Mouse (Mus musculus) kidney, embryonic 16.5 days (tissue): ENCODE measurements around the gene Akna. TPM values are rescaled to one million over a fixed set of nuclear protein-coding genes. Genes with fewer than 3 reads are reported as not detected.

Experiments
- ATAC-seq: fragments of 200-750 bp; cut with Nextera tagmentation; 2 replicates; pipeline ENCODE4 v1.8.0; 2017; ENCODE audit warnings: moderate TSS enrichment; ENCODE audit not compliant: low FRiP score, low TSS enrichment
- H3K27ac ChIP-seq: fragments of 300-500 bp; sonication (generic); 2 replicates; pipeline ENCODE4 v1.5.1; 2014; ENCODE audit warnings: low read length
- H3K27me3 ChIP-seq: fragments of 300-500 bp; sonication (generic); 2 replicates; pipeline ENCODE4 v1.6.1; 2014; ENCODE audit warnings: low read length, control low read depth, mixed read lengths; ENCODE audit not compliant: insufficient read depth
- H3K36me3 ChIP-seq: fragments of 300-500 bp; sonication (generic); 2 replicates; pipeline ENCODE4 v1.6.1; 2014; ENCODE audit warnings: low read length, control low read depth, mixed read lengths; ENCODE audit not compliant: insufficient read depth
- H3K4me1 ChIP-seq: fragments of 300-500 bp; sonication (generic); 2 replicates; pipeline ENCODE4 v1.6.1; 2014; ENCODE audit warnings: low read length, control low read depth, mixed read lengths; ENCODE audit not compliant: insufficient read depth
- H3K4me2 ChIP-seq: fragments of 300-500 bp; sonication (generic); replicated peaks from 2 replicates; pipeline ENCODE4 v1.6.1; 2014; ENCODE audit warnings: low read depth, low read length
- H3K4me3 ChIP-seq: fragments of 300-500 bp; sonication (generic); 2 replicates; pipeline ENCODE4 v1.5.1; 2014; ENCODE audit warnings: mild to moderate bottlenecking, low read length
- H3K9ac ChIP-seq: fragments of 300-500 bp; sonication (generic); replicated peaks from 2 replicates; pipeline ENCODE4 v1.6.1; 2014; ENCODE audit warnings: low read length
- H3K9me3 ChIP-seq: fragments of 300-500 bp; sonication (generic); 2 replicates; pipeline ENCODE4 v1.6.1; 2016; ENCODE audit warnings: low read length, control low read depth
- WGBS: fragments of 180-500 bp; shearing (Covaris S2); extraction: QIAGEN DNeasy Blood & Tissue Kit; methylation state at CpG from one replicate; pipeline ENCODE4 v1.1.7; 2014; 5-methylcytosine and 5-hydroxymethylcytosine counted together
- polyA plus RNA-seq: library from polyadenylated mRNA; unstranded; fragments of >200 nt; fragmentation: Nextera tagmentation; extraction: Ambion mirVana; gene quantifications from 2 replicates; pipeline ENCODE4 v1.2.1, GENCODE M21; 2015

The Akna gene
- polyA plus RNA-seq, 1 experiment from 2014 or later = 7.1 TPM

- Histone ChIP-seq H3K27me3 (no peaks in the 10 kb centered on the region), H3K9ac (no peak overlapping the region), H3K4me2 (no peak overlapping the region), H3K36me3 (0 out of 2 replicates have a peak, but pooled peaks cover 3% of the 10 kb centered on the region), H3K4me1 (peaks cover 5% of the 10 kb centered on the region; the same call in 1 of the 2 replicates), H3K27ac (no peak overlapping the region), H3K4me3 (no peak overlapping the region), H3K9me3 (peaks cover 3% of the 10 kb centered on the region; the same call in 1 of the 2 replicates)
- WGBS = 85% methylated on average over 9 of the region's 9 CpGs
- no peak for ATAC-seq
These were observed 32.2 kb upstream of the Akna start for GRCm38 (mm10) chr4:63435402-63435801.

DNA sequence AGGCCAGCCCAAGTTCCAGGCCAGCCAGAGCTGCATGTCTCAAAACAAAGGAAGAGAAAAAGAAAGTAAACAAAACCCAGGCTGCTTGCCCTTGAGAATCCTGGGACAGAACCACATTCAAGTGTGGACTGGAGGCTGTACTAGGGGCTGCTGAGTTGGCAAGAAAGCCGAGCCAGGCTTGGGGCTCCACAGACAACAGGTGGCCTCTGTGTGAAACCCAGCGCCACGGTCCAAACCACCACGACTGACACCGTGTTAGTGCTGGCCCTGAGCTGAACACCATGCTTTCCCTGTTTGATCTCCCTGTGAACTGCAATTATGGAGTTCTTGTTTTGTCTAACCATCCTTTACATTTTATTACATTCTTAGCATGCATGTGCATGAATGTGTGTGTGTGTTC, 27.9 kb upstream of the Akna start:
- H3K9me3 ChIP-seq = no peaks in the 10 kb centered on the region
- H3K9ac ChIP-seq = no peak overlapping the region
- peaks cover 3% of the 10 kb centered on the region; the same call in 1 of the 2 replicates for H3K4me1 ChIP-seq
- H3K36me3 ChIP-seq = 0 out of 2 replicates have a peak, but pooled peaks cover 3% of the 10 kb centered on the region
- H3K27me3 ChIP-seq = no peaks in the 10 kb centered on the region
- WGBS = 65% methylated on average over 5 of the region's 5 CpGs
- ATAC-seq = no peak
- H3K4me3 ChIP-seq = no peak overlapping the region
- no peak overlapping the region for H3K4me2 ChIP-seq
- no peak overlapping the region for H3K27ac ChIP-seq

DNA sequence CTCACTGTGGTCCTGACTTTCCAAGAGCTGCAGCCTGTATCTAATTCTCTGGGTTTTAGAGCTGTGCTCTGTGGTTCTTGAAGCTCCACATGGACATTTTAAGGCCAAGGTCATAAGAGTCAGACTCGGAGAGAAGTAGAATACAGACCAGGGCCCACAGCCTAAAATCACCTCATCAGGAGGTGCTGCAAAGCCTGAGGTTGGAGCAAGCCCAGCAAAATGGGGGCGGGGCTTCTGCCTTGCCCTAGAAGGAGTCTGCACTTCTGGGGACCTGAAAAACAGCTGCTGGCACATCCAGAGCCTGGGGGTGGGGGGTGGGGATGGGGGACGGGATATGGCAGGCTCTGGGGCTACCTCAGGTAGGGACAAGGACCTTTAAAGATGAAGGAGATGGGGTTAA, 27.2 kb upstream of the Akna start:
- 48% methylated on average over 3 of the region's 3 CpGs for WGBS
- no peaks in the 10 kb centered on the region for H3K9me3 ChIP-seq

GRCm38 (mm10) chr4:63426308-63426707, 23.2 kb upstream of the Akna start:
- Histone ChIP-seq H3K9ac (no peak overlapping the region), H3K36me3 (no peaks in the 10 kb centered on the region), H3K4me1 (peaks cover 8% of the 10 kb centered on the region), H3K27ac (0 out of 2 replicates have a peak overlapping the region, but pooled peaks have one; percentile 16), H3K27me3 (no peaks in the 10 kb centered on the region), H3K4me3 (no peak overlapping the region), H3K4me2 (no peak overlapping the region), H3K9me3 (no peaks in the 10 kb centered on the region)
- peak; percentile 76; the same call in 1 of the 2 replicates for ATAC-seq
- WGBS = 33% methylated on average over 8 of the region's 8 CpGs

More for the DNA sequence above, 27.2 kb upstream of the Akna start:
- peaks cover 3% of the 10 kb centered on the region; the same call in 1 of the 2 replicates for H3K4me1 ChIP-seq
- H3K9ac ChIP-seq = no peak overlapping the region
- ATAC-seq = no peak
- no peaks in the 10 kb centered on the region for H3K27me3 ChIP-seq
- no peak overlapping the region for H3K27ac ChIP-seq
- no peak overlapping the region for H3K4me2 ChIP-seq
- no peak overlapping the region for H3K4me3 ChIP-seq
- 0 out of 2 replicates have a peak, but pooled peaks cover 3% of the 10 kb centered on the region for H3K36me3 ChIP-seq

DNA sequence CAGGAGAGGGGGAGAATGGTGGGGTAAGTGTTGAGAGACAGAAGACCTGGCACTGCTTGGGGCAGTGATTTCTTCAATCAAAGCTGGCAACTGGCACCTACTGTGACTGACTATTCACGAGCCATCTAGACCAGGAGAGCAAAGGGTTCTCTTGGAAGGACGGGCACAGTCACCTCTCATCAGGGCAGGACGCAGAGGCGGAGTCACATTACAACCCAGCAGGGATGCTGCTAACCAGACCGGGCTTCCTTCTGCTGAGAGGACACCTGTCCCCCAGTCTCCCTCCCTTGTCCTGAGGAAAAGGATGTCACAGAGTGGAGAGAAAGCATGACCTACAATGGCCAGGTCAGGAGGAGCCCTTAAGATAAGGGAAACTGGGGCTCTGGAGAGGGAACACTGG, 20.7 kb upstream of the Akna start:
- H3K4me2 ChIP-seq = no peak overlapping the region
- no peaks in the 10 kb centered on the region for H3K9me3 ChIP-seq
- H3K4me1 ChIP-seq = peaks cover 8% of the 10 kb centered on the region
- WGBS = 27% methylated on average over 5 of the region's 5 CpGs
- H3K27ac ChIP-seq = no peak overlapping the region
- H3K4me3 ChIP-seq = no peak overlapping the region
- H3K36me3 ChIP-seq = no peaks in the 10 kb centered on the region
- H3K9ac ChIP-seq = no peak overlapping the region
- ATAC-seq = no peak
- no peaks in the 10 kb centered on the region for H3K27me3 ChIP-seq

GRCm38 (mm10) chr4:63423231-63423630, 20.1 kb upstream of the Akna start:
- no peak for ATAC-seq
- H3K36me3 ChIP-seq = no peaks in the 10 kb centered on the region
- H3K9me3 ChIP-seq = no peaks in the 10 kb centered on the region
- no peak overlapping the region for H3K27ac ChIP-seq
- no peak overlapping the region for H3K9ac ChIP-seq
- no peak overlapping the region for H3K4me2 ChIP-seq
- H3K4me1 ChIP-seq = peaks cover 11% of the 10 kb centered on the region
- 75% methylated on average over 1 of the region's 1 CpGs for WGBS
- H3K4me3 ChIP-seq = no peak overlapping the region
- no peaks in the 10 kb centered on the region for H3K27me3 ChIP-seq

DNA sequence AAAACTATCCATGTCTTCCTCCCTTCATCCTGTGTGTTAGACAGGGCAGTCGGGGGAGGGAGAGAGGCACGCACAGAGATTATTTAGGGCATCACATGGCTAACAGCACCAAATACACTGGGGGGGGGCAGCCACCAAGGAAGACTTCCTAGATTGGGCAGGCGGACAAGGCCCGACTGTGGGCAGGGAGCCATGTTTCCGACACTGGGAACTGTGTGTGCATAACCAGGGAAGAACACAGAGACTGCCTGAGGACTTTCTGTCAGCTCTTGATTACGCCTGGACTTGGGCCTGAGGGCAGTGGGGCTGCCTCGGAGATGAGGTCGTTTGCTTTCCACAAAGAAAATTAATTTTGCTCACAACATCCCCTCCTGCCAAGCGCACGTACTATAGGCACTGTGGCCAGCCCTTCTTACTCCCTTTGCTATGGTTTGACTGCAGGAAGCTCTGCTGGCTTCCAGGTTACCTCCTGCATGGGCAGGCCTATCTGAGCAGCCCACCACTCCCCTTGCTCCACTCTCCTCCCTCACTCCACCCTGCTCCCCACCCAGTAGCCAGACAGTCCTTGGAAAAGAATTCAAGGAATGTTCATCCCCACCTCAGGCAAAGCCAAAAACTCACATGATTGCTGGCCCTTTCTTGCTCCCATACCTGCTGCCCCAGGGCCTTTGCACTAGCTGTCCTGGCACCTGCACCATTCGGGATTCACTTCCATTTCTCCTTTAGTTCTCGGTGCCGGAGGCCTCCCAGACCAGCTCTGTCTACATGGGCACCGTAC, 17.2 kb upstream of the Akna start:
- 67% methylated on average over 14 of the region's 14 CpGs for WGBS
- no peaks in the 10 kb centered on the region for H3K27me3 ChIP-seq
- no peak for ATAC-seq
- H3K4me2 ChIP-seq = no peak overlapping the region
- no peak overlapping the region for H3K27ac ChIP-seq
- H3K4me3 ChIP-seq = no peak overlapping the region
- H3K36me3 ChIP-seq = 0 out of 2 replicates have a peak, but pooled peaks cover 6% of the 10 kb centered on the region
- no peaks in the 10 kb centered on the region for H3K9me3 ChIP-seq
- H3K9ac ChIP-seq = no peak overlapping the region
- peaks cover 17% of the 10 kb centered on the region for H3K4me1 ChIP-seq

DNA sequence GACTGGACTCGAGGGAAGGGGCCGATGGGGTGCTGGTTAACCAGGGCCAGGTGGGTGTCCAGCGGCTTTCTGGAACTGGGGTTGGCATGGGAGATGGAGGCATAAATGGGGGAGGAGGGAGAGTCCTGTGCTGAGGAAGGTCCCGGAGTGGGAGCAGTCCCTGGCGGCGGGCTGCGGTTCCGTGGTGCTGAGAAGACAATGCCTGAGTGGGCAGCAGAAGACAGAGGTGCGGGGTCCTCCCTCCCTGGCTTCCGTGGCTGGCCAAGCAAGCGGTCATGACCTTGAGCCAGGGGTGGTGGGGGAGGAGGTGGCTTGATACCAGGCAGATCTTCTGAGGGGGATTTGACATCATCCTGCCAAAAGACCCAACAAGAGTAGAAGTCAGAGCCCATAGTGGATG, 15.1 kb upstream of the Akna start:
- Histone ChIP-seq H3K4me3 (no peak overlapping the region), H3K4me2 (no peak overlapping the region), H3K4me1 (peaks cover 12% of the 10 kb centered on the region), H3K27me3 (no peaks in the 10 kb centered on the region), H3K9ac (no peak overlapping the region), H3K36me3 (0 out of 2 replicates have a peak, but pooled peaks cover 7% of the 10 kb centered on the region), H3K9me3 (no peaks in the 10 kb centered on the region), H3K27ac (no peak overlapping the region)
- 44% methylated on average over 11 of the region's 11 CpGs for WGBS
- ATAC-seq = no peak

GRCm38 (mm10) chr4:63417318-63417957, 14.3 kb upstream of the Akna start:
- peak; percentile 55 for ATAC-seq
- no peak overlapping the region for H3K4me3 ChIP-seq
- H3K36me3 ChIP-seq = 0 out of 2 replicates have a peak, but pooled peaks cover 7% of the 10 kb centered on the region
- H3K9ac ChIP-seq = no peak overlapping the region
- peaks cover 12% of the 10 kb centered on the region for H3K4me1 ChIP-seq
- H3K4me2 ChIP-seq = no peak overlapping the region
- WGBS = 18% methylated on average over 9 of the region's 9 CpGs
- no peaks in the 10 kb centered on the region for H3K9me3 ChIP-seq
- no peak overlapping the region for H3K27ac ChIP-seq
- H3K27me3 ChIP-seq = no peaks in the 10 kb centered on the region

DNA sequence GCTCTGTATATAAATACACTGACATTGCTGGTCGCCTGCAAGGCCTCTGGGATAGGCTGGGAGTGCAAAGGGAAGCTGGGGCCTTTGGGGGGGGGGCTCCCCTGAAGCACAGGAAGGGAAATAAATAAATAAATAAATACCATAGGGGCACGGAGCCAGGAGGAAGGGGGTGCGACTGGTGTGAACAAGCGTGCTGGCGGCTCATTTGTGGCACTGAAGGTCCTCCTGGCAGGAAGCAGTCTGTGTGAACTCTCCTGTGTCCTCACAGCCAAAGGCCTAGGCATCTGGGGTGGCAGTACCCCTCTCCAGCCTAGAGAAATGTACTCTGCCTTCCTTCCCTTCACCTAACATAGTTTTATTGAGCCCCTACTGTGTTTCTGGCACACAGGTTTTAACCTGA, 11.8 kb upstream of the Akna start:
- no peaks in the 10 kb centered on the region for H3K27me3 ChIP-seq
- no peak overlapping the region for H3K4me3 ChIP-seq
- no peak for ATAC-seq
- H3K27ac ChIP-seq = no peak overlapping the region
- H3K4me1 ChIP-seq = peaks cover 12% of the 10 kb centered on the region
- no peaks in the 10 kb centered on the region for H3K9me3 ChIP-seq
- 78% methylated on average over 5 of the region's 5 CpGs for WGBS
- H3K9ac ChIP-seq = no peak overlapping the region
- 0 out of 2 replicates have a peak, but pooled peaks cover 7% of the 10 kb centered on the region for H3K36me3 ChIP-seq
- no peak overlapping the region for H3K4me2 ChIP-seq
